Mouse (Mus musculus) MEL (cell line): ENCODE results near the gene Zar1l. TPM values are rescaled to one million over a fixed set of nuclear protein-coding genes. Genes with fewer than 3 reads are reported as not detected.

ENCODE experiments used
- DNase-seq: peaks from one replicate; pipeline ENCODE4 v3.0.0; 2011; ENCODE audit warnings: low read depth, low spot score
- H3K27ac ChIP-seq: 2 replicates; pipeline ENCODE4 v1.5.1; 2012; ENCODE audit warnings: low read depth, mild to moderate bottlenecking, control low read depth, low read length, moderate library complexity; ENCODE audit not compliant: control insufficient read depth
- H3K27me3 ChIP-seq, 2 experiments: fragments of 150-350 bp in 1 of 2; sonication (generic) in 1 of 2; 2 replicates each; pipeline ENCODE4 v1.6.1; 2012; ENCODE audit warnings: low read length in 2 of 2, mild to moderate bottlenecking in 2 of 2, improper control_type of control experiment in 1 of 2, moderate library complexity in 1 of 2; ENCODE audit not compliant: insufficient read depth in 2 of 2, control insufficient read depth in 1 of 2
- H3K36me3 ChIP-seq, 2 experiments: 2 replicates each; pipeline ENCODE4 v1.6.1; 2012 to 2014; ENCODE audit warnings: low read length in 2 of 2, improper control_type of control experiment in 1 of 2, inconsistent platforms in 1 of 2, mild to moderate bottlenecking in 1 of 2; ENCODE audit not compliant: insufficient read depth in 2 of 2, control insufficient read depth in 1 of 2
- H3K4me1 ChIP-seq, 2 experiments: fragments of 150-350 bp in 1 of 2; sonication (generic) in 1 of 2; 2 replicates each; pipeline ENCODE4 v1.6.1; 2012; ENCODE audit warnings: low read length in 2 of 2, improper control_type of control experiment in 1 of 2, mild to moderate bottlenecking in 1 of 2; ENCODE audit not compliant: insufficient read depth in 2 of 2, control insufficient read depth in 1 of 2
- H3K4me3 ChIP-seq, 2 experiments: fragments of 150-350 bp in 1 of 2; sonication (generic) in 1 of 2; 2 replicates each; pipeline ENCODE4 v1.5.1; 2012; ENCODE audit warnings: low read depth in 2 of 2, low read length in 2 of 2, mild to moderate bottlenecking in 2 of 2, moderate library complexity in 2 of 2, control low read depth in 1 of 2, improper control_type of control experiment in 1 of 2; ENCODE audit not compliant: control insufficient read depth in 1 of 2, insufficient read depth in 1 of 2
- H3K79me2 ChIP-seq: 2 replicates; pipeline ENCODE4 v1.6.1; 2012; ENCODE audit warnings: mild to moderate bottlenecking, low read length, moderate library complexity; ENCODE audit not compliant: control insufficient read depth, poor library complexity, insufficient read depth
- H3K9ac ChIP-seq: 2 replicates; pipeline ENCODE4 v1.6.1; 2012; ENCODE audit warnings: low read depth, mild to moderate bottlenecking, control low read depth, low read length, moderate library complexity; ENCODE audit not compliant: control insufficient read depth, poor library complexity, severe bottlenecking
- H3K9me3 ChIP-seq: fragments of 150-350 bp; sonication (generic); replicated peaks from 2 replicates; pipeline ENCODE4 v1.6.1; 2012; ENCODE audit warnings: mild to moderate bottlenecking, low read length, improper control_type of control experiment, moderate library complexity; ENCODE audit not compliant: insufficient read depth
- BHLHE40 ChIP-seq: IDR thresholded peaks from 2 replicates; pipeline ENCODE4 v1.6.1; 2012; ENCODE audit warnings: low read depth, mild to moderate bottlenecking, inconsistent platforms, low read length, improper control_type of control experiment, borderline replicate concordance
- CHD2 ChIP-seq: IDR thresholded peaks from 2 replicates; pipeline ENCODE4 v1.6.1; 2011; ENCODE audit warnings: low read length, improper control_type of control experiment
- CTCF ChIP-seq, 3 experiments: IDR thresholded peaks in 2 of 3; conservative IDR thresholded peaks in 1 of 3; 2 replicates each; pipeline ENCODE4 v1.5.1; 2011 to 2012; ENCODE audit warnings: low read length in 3 of 3, low read depth in 2 of 3, mild to moderate bottlenecking in 2 of 3, improper control_type of control experiment in 1 of 3, inconsistent platforms in 1 of 3, mixed read lengths in 1 of 3, moderate library complexity in 1 of 3; ENCODE audit not compliant: control insufficient read depth in 1 of 3, insufficient read depth in 1 of 3, poor library complexity in 1 of 3, severe bottlenecking in 1 of 3
- E2F4 ChIP-seq: IDR thresholded peaks from 2 replicates; pipeline ENCODE4 v1.6.1; 2011; ENCODE audit warnings: low read depth, low read length, improper control_type of control experiment, borderline replicate concordance
- EP300 ChIP-seq, 2 experiments: IDR thresholded peaks; 2 replicates each; pipeline ENCODE4 v1.6.1; 2011; ENCODE audit warnings: improper control_type of control experiment in 2 of 2, low read length in 2 of 2, low read depth in 1 of 2, mild to moderate bottlenecking in 1 of 2
- ETS1 ChIP-seq: IDR thresholded peaks from 2 replicates; pipeline ENCODE4 v1.6.1; 2012; ENCODE audit warnings: low read depth, mild to moderate bottlenecking, inconsistent platforms, low read length, improper control_type of control experiment, moderate library complexity
- GABPA ChIP-seq: IDR thresholded peaks from 2 replicates; pipeline ENCODE4 v1.6.1; 2012; ENCODE audit warnings: low read depth, mild to moderate bottlenecking, inconsistent platforms, low read length, improper control_type of control experiment, moderate library complexity
- HCFC1 ChIP-seq: IDR thresholded peaks from 2 replicates; pipeline ENCODE4 v1.6.1; 2012; ENCODE audit warnings: low read depth, mild to moderate bottlenecking, inconsistent platforms, low read length, improper control_type of control experiment, moderate library complexity
- JUND ChIP-seq: IDR thresholded peaks from 2 replicates; pipeline ENCODE4 v1.6.1; 2011; ENCODE audit warnings: low read depth, mild to moderate bottlenecking, improper control_type of control experiment, low read length
- KAT2A ChIP-seq: conservative IDR thresholded peaks from 2 replicates; pipeline ENCODE4 v1.6.1; 2012; ENCODE audit warnings: low read depth, low read length, improper control_type of control experiment, inconsistent platforms
- MAFK ChIP-seq: IDR thresholded peaks from 2 replicates; pipeline ENCODE4 v1.6.1; 2011; ENCODE audit warnings: low read depth, mild to moderate bottlenecking, low read length, improper control_type of control experiment, borderline replicate concordance
- MAX ChIP-seq: IDR thresholded peaks from 2 replicates; pipeline ENCODE4 v1.6.1; 2011; ENCODE audit warnings: low read length, improper control_type of control experiment
- NRF1 ChIP-seq: IDR thresholded peaks from 2 replicates; pipeline ENCODE4 v1.6.1; 2014; ENCODE audit warnings: low read depth, mild to moderate bottlenecking, inconsistent platforms, low read length, improper control_type of control experiment, moderate library complexity; ENCODE audit not compliant: poor library complexity, insufficient read depth, severe bottlenecking
- POLR2AphosphoS2 ChIP-seq: IDR thresholded peaks from 2 replicates; pipeline ENCODE4 v1.6.1; 2011; ENCODE audit warnings: low read length, improper control_type of control experiment
- POLR2AphosphoS5 ChIP-seq: IDR thresholded peaks from 2 replicates; pipeline ENCODE4 v1.6.1; 2012; ENCODE audit warnings: low read depth, borderline replicate concordance, mild to moderate bottlenecking, inconsistent platforms, low read length, moderate library complexity, mixed read lengths
- SMC3 ChIP-seq: IDR thresholded peaks from 2 replicates; pipeline ENCODE4 v1.6.1; 2011; ENCODE audit warnings: low read depth, low read length, improper control_type of control experiment
- TAL1 ChIP-seq: IDR thresholded peaks from 2 replicates; pipeline ENCODE4 v1.6.1; 2012; ENCODE audit warnings: mild to moderate bottlenecking, inconsistent platforms, low read length, moderate library complexity, mixed read lengths
- TCF12 ChIP-seq: IDR thresholded peaks from 2 replicates; pipeline ENCODE4 v1.6.1; 2014; ENCODE audit warnings: low read depth, mild to moderate bottlenecking, inconsistent platforms, low read length, improper control_type of control experiment, moderate library complexity
- UBTF ChIP-seq: IDR thresholded peaks from 2 replicates; pipeline ENCODE4 v1.6.1; 2012; ENCODE audit warnings: low read depth, mild to moderate bottlenecking, inconsistent platforms, low read length, improper control_type of control experiment, moderate library complexity, borderline replicate concordance; ENCODE audit not compliant: insufficient read depth
- USF1 ChIP-seq: IDR thresholded peaks from 2 replicates; pipeline ENCODE4 v1.6.1; 2014; ENCODE audit warnings: low read depth, mild to moderate bottlenecking, inconsistent platforms, low read length, improper control_type of control experiment, moderate library complexity
- ZC3H11A ChIP-seq: IDR thresholded peaks from 2 replicates; pipeline ENCODE4 v1.6.1; 2012; ENCODE audit warnings: low read depth, mild to moderate bottlenecking, inconsistent platforms, low read length, improper control_type of control experiment
- ZKSCAN1 ChIP-seq: IDR thresholded peaks from 2 replicates; pipeline ENCODE4 v1.6.1; 2012; ENCODE audit warnings: low read depth, mild to moderate bottlenecking, inconsistent platforms, low read length, improper control_type of control experiment, moderate library complexity
- ZMIZ1 ChIP-seq: IDR thresholded peaks from 2 replicates; pipeline ENCODE4 v1.6.1; 2012; ENCODE audit warnings: low read depth, mild to moderate bottlenecking, inconsistent platforms, low read length, improper control_type of control experiment, moderate library complexity
- ZNF384 ChIP-seq: IDR thresholded peaks from 2 replicates; pipeline ENCODE4 v1.6.1; 2012; ENCODE audit warnings: low read depth, mild to moderate bottlenecking, inconsistent platforms, low read length, improper control_type of control experiment
- polyA plus RNA-seq, 2 experiments: library from polyadenylated mRNA; stranded (reverse) in 1 of 2; unstranded in 1 of 2; fragments of >175 nt in 1 of 2; fragments of >200 nt in 1 of 2; gene quantifications; 2 replicates each; pipeline versions ENCODE4 v1.2.1 to v1.2.4; 2012; ENCODE audit warnings: low replicate concordance in 2 of 2, low read depth in 1 of 2; ENCODE audit not compliant: insufficient read length in 2 of 2, insufficient read depth in 1 of 2, missing spikeins in 1 of 2
- total RNA-seq: library from RNA; depleted of rRNA; stranded (reverse); fragments of 300-350 nt; gene quantifications from 2 replicates; pipeline ENCODE4 v1.2.3, GENCODE M21; 2012; rRNA removed

Zar1l gene
- total RNA-seq: not detected in 2 replicates
- not detected for polyA plus RNA-seq

- DNase-seq: no peak
- no peak within 1 kb of the TSS for H3K27ac ChIP-seq
- H3K9me3 ChIP-seq: no peaks in the 10 kb centered on the region
- no peaks in the 10 kb centered on the region for H3K4me1 ChIP-seq
- no peaks in the 10 kb centered on the region for H3K27me3 ChIP-seq
- H3K36me3 ChIP-seq: peaks cover 0 to 2% of the 10 kb centered on the region in 2 experiments; a peak in 1 of 4 replicates
- TF ChIP-seq MAFK (no peak), ZKSCAN1 (no peak), JUND (no peak), ZMIZ1 (no peak)
- TF ChIP-seq, all 39 proteins: peak for 0
- Histone ChIP-seq H3K4me3 (no peak within 1 kb of the TSS), H3K79me2 (peaks cover 4% of the 10 kb centered on the region; the same call in 1 of the 2 replicates), H3K9ac (no peak within 1 kb of the TSS)
Measured at GRCm38 (mm10) chr5:150518064-150518463, at the start of gene Zar1l. TSS of gene Zar1l (minus strand) at chr5:150518164.

GRCm38 (mm10) chr5:150566971-150567370, 49.0 kb upstream of the Zar1l start:
- Histone ChIP-seq H3K4me1 (no peaks in the 10 kb centered on the region), H3K27me3 (no peaks in the 10 kb centered on the region), H3K36me3 (peaks cover 0 to 9% of the 10 kb centered on the region in 2 experiments; a peak in 2 of 4 replicates), H3K79me2 (no peaks in the 10 kb centered on the region), H3K9ac (no peak overlapping the region), H3K27ac (no peak overlapping the region), H3K4me3 (no peak overlapping the region), H3K9me3 (no peaks in the 10 kb centered on the region)
- no peak for DNase-seq
- no peak for TF ChIP-seq NRF1
- TF ChIP-seq TAL1: no peak
- no peak for TF ChIP-seq KAT2A
- TF ChIP-seq ZNF384: no peak
- no peak for TF ChIP-seq POLR2AphosphoS2
- no peak for TF ChIP-seq MAX
- no peak for TF ChIP-seq UBTF
- no peak for TF ChIP-seq ZC3H11A
- TF ChIP-seq HCFC1: no peak

- H3K9ac ChIP-seq: no peak overlapping the region
- no peaks in the 10 kb centered on the region for H3K27me3 ChIP-seq
- no peak overlapping the region for H3K27ac ChIP-seq
- TF ChIP-seq E2F4 (no peak), USF1 (no peak), BHLHE40 (no peak), TCF12 (no peak), POLR2AphosphoS5 (no peak), TAL1 (no peak), EP300 (IDR thresholded peaks at IDR 0.05; ENCODE audit: low read depth in 1 of 2, low read length in 2 of 2) (no peak), ZNF384 (no peak), CHD2 (no peak), ETS1 (no peak), GABPA (no peak), SMC3 (no peak), UBTF (no peak), CTCF (IDR thresholded peaks at IDR 0.05 in 2 of 3, conservative IDR thresholded peaks at IDR 0.05 in 1 of 3; ENCODE audit: control insufficient read depth in 1 of 3, insufficient read depth in 1 of 3, low read depth in 2 of 3, low read length in 3 of 3, poor library complexity in 1 of 3, severe bottlenecking in 1 of 3) (no peak), HCFC1 (no peak)
- no peaks in the 10 kb centered on the region for H3K79me2 ChIP-seq
- DNase-seq: no peak
- no peaks in the 10 kb centered on the region for H3K4me1 ChIP-seq
- no peaks in the 10 kb centered on the region for H3K9me3 ChIP-seq
- peaks cover 0 to 7% of the 10 kb centered on the region in 2 experiments; a peak in 2 of 4 replicates for H3K36me3 ChIP-seq
- no peak overlapping the region for H3K4me3 ChIP-seq
Measured at GRCm38 (mm10) chr5:150566226-150566625, 48.3 kb upstream of the Zar1l start.
